Mouse (Mus musculus) spleen, embryonic (tissue): ENCODE data around the gene Dixdc1.

ENCODE experiments used
- CTCF ChIA-PET: fragments of 350-600 bp; sonication (Branson Sonifier 250); formaldehyde crosslinking; loops from one replicate; lab custom pipeline; 2022; lab: Charles Lee

The Dixdc1 gene

GRCm38 (mm10) chr9:50745806-50746205 lies 6.5 kb upstream of the Dixdc1 start:
- CTCF ChIA-PET, result no interaction called here

- CTCF ChIA-PET, result no interaction called here
Observed at GRCm38 (mm10) chr9:50742744-50743143, 3.4 kb upstream of the Dixdc1 start.

- CTCF ChIA-PET, result no interaction called here
Observed at GRCm38 (mm10) chr9:50742261-50742660, 2.9 kb upstream of the Dixdc1 start.

- CTCF ChIA-PET, result interaction anchor here (0.6 kb wide), 1 partner anchor 39 kb away, joined by 4 read pairs; no protein-coding TSS in a partner anchor
Observed at GRCm38 (mm10) chr9:50740867-50741784, 1.8 kb upstream of the Dixdc1 start.

- CTCF ChIA-PET, result interaction anchor here (0.7 kb wide), 3 partner anchors 9 to 118 kb away, joined by 3 to 10 read pairs (median 3); no protein-coding TSS in a partner anchor
Observed at GRCm38 (mm10) chr9:50734989-50735388, 4.3 kb downstream of the Dixdc1 start.

GRCm38 (mm10) chr9:50732560-50732959 lies 6.8 kb downstream of the Dixdc1 start:
- CTCF ChIA-PET, result no interaction called here

- CTCF ChIA-PET, result no interaction called here
Observed at GRCm38 (mm10) chr9:50729600-50729999, 9.7 kb downstream of the Dixdc1 start.

GRCm38 (mm10) chr9:50727925-50728651 lies 11.2 kb downstream of the Dixdc1 start:
- CTCF ChIA-PET, result no interaction called here

- CTCF ChIA-PET, result no interaction called here
Observed at GRCm38 (mm10) chr9:50727171-50727924, 12.0 kb downstream of the Dixdc1 start.

GRCm38 (mm10) chr9:50725921-50726590 lies 13.3 kb downstream of the Dixdc1 start:
- CTCF ChIA-PET, result no interaction called here

GRCm38 (mm10) chr9:50724661-50725330 lies 14.5 kb downstream of the Dixdc1 start:
- CTCF ChIA-PET, result no interaction called here

- CTCF ChIA-PET, result no interaction called here
Observed at GRCm38 (mm10) chr9:50724147-50724546, 15.2 kb downstream of the Dixdc1 start.

GRCm38 (mm10) chr9:50723406-50723805 lies 15.9 kb downstream of the Dixdc1 start:
- CTCF ChIA-PET, result no interaction called here

- CTCF ChIA-PET, result no interaction called here
Observed at GRCm38 (mm10) chr9:50722451-50722911, 16.8 kb downstream of the Dixdc1 start.

- CTCF ChIA-PET, result no interaction called here
Observed at GRCm38 (mm10) chr9:50721061-50721460, 18.3 kb downstream of the Dixdc1 start.

- CTCF ChIA-PET, result interaction anchor here (0.6 kb wide), 1 partner anchor 40 kb away, joined by 5 read pairs; no protein-coding TSS in a partner anchor
Observed at GRCm38 (mm10) chr9:50718878-50719277, 20.4 kb downstream of the Dixdc1 start.

GRCm38 (mm10) chr9:50714188-50714587 lies 25.1 kb downstream of the Dixdc1 start:
- CTCF ChIA-PET, result no interaction called here

- CTCF ChIA-PET, result no interaction called here
Observed at GRCm38 (mm10) chr9:50711337-50711736, 28.0 kb downstream of the Dixdc1 start.

- CTCF ChIA-PET, result interaction anchor here (0.7 kb wide), 1 partner anchor 30 kb away, joined by 3 read pairs; the partner anchor contains the start of gene Dixdc1
Observed at GRCm38 (mm10) chr9:50709108-50709507, 30.2 kb downstream of the Dixdc1 start.

GRCm38 (mm10) chr9:50704907-50705306 lies 34.4 kb downstream of the Dixdc1 start:
- CTCF ChIA-PET, result no interaction called here
